Mouse (Mus musculus) stomach, embryonic 16.5 days (tissue): Measurements from ENCODE around the gene Tfcp2l1. TPM values are rescaled to one million over a fixed set of nuclear protein-coding genes. Genes with fewer than 3 reads are reported as not detected.

Experiments
- ATAC-seq: fragments of 200-750 bp; cut with Nextera tagmentation; 2 replicates; pipeline ENCODE4 v1.8.0; 2017; ENCODE audit warnings: moderate number of reproducible peaks, moderate TSS enrichment; ENCODE audit not compliant: insufficient read depth, low FRiP score
- H3K27ac ChIP-seq: fragments of 300-500 bp; sonication (generic); 2 replicates; pipeline ENCODE4 v1.5.1; 2014; ENCODE audit warnings: low read length
- H3K27me3 ChIP-seq: fragments of 300-500 bp; sonication (generic); 2 replicates; pipeline ENCODE4 v1.6.1; 2014; ENCODE audit warnings: low read length, control low read depth, mixed read lengths; ENCODE audit not compliant: control insufficient read depth, insufficient read depth
- H3K36me3 ChIP-seq: fragments of 300-500 bp; sonication (generic); 2 replicates; pipeline ENCODE4 v1.6.1; 2014; ENCODE audit warnings: low read length; ENCODE audit not compliant: control insufficient read depth, insufficient read depth
- H3K4me1 ChIP-seq: fragments of 300-500 bp; sonication (generic); 2 replicates; pipeline ENCODE4 v1.6.1; 2014; ENCODE audit warnings: low read length, control low read depth, mixed read lengths; ENCODE audit not compliant: control insufficient read depth, insufficient read depth
- H3K4me2 ChIP-seq: fragments of 300-500 bp; sonication (generic); 2 replicates; pipeline ENCODE4 v1.6.1; 2014; ENCODE audit warnings: low read depth, low read length, mixed read lengths
- H3K4me3 ChIP-seq: fragments of 300-500 bp; sonication (generic); replicated peaks from 2 replicates; pipeline ENCODE4 v1.5.1; 2014; ENCODE audit warnings: mild to moderate bottlenecking, low read length
- H3K9ac ChIP-seq: fragments of 300-500 bp; sonication (generic); 2 replicates; pipeline ENCODE4 v1.6.1; 2014; ENCODE audit warnings: low read length
- H3K9me3 ChIP-seq: fragments of 300-500 bp; sonication (generic); replicated peaks from 2 replicates; pipeline ENCODE4 v1.6.1; 2016; ENCODE audit warnings: low read length, control low read depth; ENCODE audit not compliant: control insufficient read depth
- WGBS: fragments of 180-500 bp; shearing (Covaris S2); extraction: QIAGEN DNeasy Blood & Tissue Kit; methylation state at CpG from one replicate; pipeline ENCODE4 v1.1.7; 2014; 5-methylcytosine and 5-hydroxymethylcytosine counted together
- polyA plus RNA-seq: library from polyadenylated mRNA; unstranded; fragments of >200 nt; fragmentation: Nextera tagmentation; extraction: Ambion mirVana; gene quantifications from 2 replicates; pipeline ENCODE4 v1.2.1, GENCODE M21; 2015

The Tfcp2l1 gene
- polyA plus RNA-seq = 2.2 and 2.8 TPM in 2 replicates

DNA sequence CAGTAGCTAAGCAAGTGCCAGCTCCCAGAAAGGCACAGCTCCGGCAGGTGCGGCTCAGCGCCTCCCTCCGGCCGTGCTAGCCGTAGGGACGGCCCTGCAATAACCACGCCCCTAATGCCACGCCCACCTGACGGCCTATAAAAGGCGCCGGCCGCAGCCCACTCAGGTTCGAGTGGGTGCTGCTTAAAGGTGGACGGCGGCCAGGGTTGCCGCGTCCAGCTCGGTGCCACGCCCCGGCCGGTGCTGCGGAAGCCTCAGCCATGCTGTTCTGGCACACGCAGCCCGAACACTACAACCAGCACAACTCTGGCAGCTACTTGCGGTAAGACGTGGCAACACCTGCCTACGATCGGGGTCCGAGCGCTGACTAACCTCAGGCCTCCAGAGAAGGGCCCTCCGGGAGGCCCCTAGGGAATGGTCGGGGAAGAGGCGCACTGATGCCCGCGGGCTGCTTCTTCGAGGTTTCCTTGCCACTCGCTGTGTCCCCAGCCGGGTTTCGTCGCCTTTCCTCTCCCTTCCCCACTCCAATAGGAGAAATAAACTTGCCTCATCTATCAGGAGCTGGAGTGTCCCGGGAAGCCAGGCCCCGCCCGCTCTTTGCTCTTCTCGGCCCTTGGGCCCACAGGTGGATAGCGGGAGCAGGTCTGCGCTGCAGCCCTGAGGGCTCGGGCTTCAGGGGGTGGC, at the start of gene Tfcp2l1:
Tfcp2l1 (plus strand) TSS at position 165 of the 684 bp plus-strand sequence.
- H3K27ac ChIP-seq = peak within 1 kb of the TSS; percentile 36
- WGBS = under 1% methylated on average over 48 of the region's 48 CpGs

DNA sequence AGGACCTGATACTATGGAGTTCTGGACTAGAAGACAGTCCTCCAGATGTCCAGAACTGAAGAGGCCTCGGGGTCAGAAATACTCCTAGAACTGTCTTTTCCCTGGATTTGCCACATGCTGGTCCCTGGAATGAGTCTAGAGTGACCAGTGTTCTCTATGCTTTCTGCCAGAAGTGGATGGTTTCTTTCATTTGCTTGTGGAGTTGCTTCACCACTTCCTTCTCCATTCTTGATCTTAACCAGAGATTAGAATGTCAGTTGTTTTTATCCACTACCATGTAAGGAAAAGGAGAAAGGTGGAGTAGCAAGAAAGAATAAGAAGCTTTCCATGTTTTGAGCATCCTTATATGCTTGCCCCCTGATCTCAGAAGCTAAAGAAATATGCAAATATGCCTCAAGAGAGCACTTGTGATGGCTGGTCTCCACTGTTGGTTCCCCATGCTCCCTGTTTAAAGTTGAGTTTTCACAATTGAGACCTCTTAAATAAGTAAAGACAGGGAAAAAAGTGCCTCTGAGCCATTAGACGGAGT, 47.5 kb upstream of the Tfcp2l1 start:
- Histone ChIP-seq H3K4me1 (no peaks in the 10 kb centered on the region), H3K9ac (no peak overlapping the region), H3K27ac (no peak overlapping the region), H3K4me3 (no peak overlapping the region), H3K36me3 (peaks cover 9% of the 10 kb centered on the region), H3K27me3 (no peaks in the 10 kb centered on the region), H3K4me2 (no peak overlapping the region), H3K9me3 (no peaks in the 10 kb centered on the region)
- no peak for ATAC-seq
- 99% methylated on average over 2 of the region's 2 CpGs for WGBS

More for the DNA sequence above, at the start of gene Tfcp2l1:
- Histone ChIP-seq H3K9me3 (no peaks in the 10 kb centered on the region), H3K27me3 (peaks cover 3% of the 10 kb centered on the region; the same call in 1 of the 2 replicates), H3K4me2 (peak within 1 kb of the TSS; percentile 78), H3K4me1 (peaks cover 3% of the 10 kb centered on the region; the same call in 1 of the 2 replicates), H3K9ac (peak within 1 kb of the TSS; percentile 61), H3K36me3 (no peaks in the 10 kb centered on the region), H3K4me3 (peak within 1 kb of the TSS; percentile 59)
- peak; percentile 94 for ATAC-seq

DNA sequence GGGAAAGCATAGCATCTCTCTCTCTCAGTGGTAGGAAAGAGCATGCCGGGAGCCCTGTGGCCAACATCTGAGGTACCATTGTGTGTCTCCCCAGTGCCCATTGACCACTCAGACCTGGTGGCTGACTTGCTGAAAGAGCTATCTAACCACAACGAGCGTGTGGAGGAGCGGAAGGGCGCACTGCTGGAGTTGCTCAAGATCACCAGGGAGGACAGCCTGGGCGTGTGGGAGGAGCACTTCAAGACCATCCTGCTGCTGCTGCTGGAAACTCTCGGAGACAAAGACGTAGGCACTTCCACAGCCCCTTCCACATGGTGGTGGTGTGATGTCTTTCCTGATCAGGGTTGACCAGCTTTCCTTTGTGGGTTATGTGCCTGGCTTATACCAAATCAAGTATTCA, 46.6 kb upstream of the Tfcp2l1 start:
- no peak overlapping the region for H3K27ac ChIP-seq
- no peaks in the 10 kb centered on the region for H3K27me3 ChIP-seq
- no peak overlapping the region for H3K4me2 ChIP-seq
- no peak overlapping the region for H3K9ac ChIP-seq
- H3K9me3 ChIP-seq = no peaks in the 10 kb centered on the region
- H3K4me3 ChIP-seq = no peak overlapping the region
- H3K4me1 ChIP-seq = no peaks in the 10 kb centered on the region
- ATAC-seq = no peak
- WGBS = 91% methylated on average over 8 of the region's 8 CpGs
- peaks cover 7% of the 10 kb centered on the region; the same call in 1 of the 2 replicates for H3K36me3 ChIP-seq

DNA sequence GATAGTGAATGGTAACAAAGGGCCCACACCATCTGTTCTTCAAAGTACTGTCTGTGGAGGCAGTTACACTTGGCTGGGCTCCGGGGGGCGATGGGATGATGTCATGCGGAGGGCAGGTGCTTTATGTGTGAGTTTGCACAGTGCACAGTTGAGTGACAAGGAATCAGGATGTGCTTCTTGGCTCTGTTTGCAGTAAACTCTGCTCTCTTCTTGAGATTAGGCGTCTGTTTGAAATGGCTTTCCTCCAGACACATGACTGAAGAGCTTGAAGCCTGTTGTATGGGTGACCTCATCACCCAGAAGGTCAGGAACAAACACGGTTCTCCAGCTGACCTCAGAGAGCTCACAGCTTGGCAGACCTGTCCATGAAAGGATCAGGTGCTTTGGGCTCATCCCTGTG, 38.0 kb upstream of the Tfcp2l1 start:
- no peak overlapping the region for H3K9ac ChIP-seq
- H3K4me2 ChIP-seq = no peak overlapping the region
- ATAC-seq = no peak
- H3K36me3 ChIP-seq = peaks cover 22% of the 10 kb centered on the region
- no peaks in the 10 kb centered on the region for H3K9me3 ChIP-seq
- H3K27ac ChIP-seq = no peak overlapping the region
- H3K4me1 ChIP-seq = no peaks in the 10 kb centered on the region
- WGBS = 55% methylated on average over 5 of the region's 5 CpGs
- H3K4me3 ChIP-seq = no peak overlapping the region
- H3K27me3 ChIP-seq = no peaks in the 10 kb centered on the region

DNA sequence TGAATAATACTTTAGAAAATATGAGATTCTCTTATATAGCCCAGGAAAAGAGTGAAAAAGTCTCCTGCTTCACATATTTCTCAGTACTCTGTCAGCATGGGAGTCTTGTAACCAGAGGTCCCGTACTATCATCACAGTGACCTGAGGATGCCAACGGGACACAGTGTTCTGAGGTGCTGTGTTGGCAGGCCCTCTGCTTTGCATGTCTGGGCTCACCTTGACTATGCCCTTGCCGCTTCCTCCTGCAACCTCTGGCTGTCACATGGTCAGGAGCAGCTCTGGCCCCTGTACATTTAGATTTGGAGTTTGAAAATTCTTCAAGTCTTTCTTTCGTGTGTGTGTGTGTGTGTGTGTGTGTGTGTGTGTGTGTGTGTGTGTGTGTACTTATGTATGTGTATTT, 34.8 kb upstream of the Tfcp2l1 start:
- WGBS = 92% methylated on average over 4 of the region's 4 CpGs

DNA sequence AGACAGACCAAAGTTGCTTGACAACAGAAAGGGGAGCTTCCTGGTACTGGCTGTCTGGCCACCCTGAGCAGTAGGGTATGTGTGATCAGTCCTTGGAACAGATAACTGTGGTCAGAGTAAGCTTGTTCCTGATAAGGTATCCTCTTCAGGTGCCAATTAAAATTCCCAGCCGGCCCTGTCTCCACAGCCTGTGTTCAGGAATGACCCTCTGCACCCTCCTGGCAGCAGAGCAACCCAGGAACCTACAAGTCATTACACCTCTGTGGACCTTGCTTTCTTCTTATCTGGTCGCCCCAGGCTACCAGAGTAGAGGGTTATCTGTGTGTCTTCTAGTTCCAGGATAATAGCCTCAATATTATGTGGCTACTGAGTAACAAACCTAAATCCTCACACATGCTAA, 32.4 kb upstream of the Tfcp2l1 start:
- no peak for ATAC-seq
- peaks cover 16% of the 10 kb centered on the region for H3K36me3 ChIP-seq

More for the DNA sequence above, 34.8 kb upstream of the Tfcp2l1 start:
- H3K27ac ChIP-seq = no peak overlapping the region
- H3K27me3 ChIP-seq = no peaks in the 10 kb centered on the region
- H3K4me3 ChIP-seq = no peak overlapping the region
- no peak overlapping the region for H3K9ac ChIP-seq
- no peak for ATAC-seq
- H3K4me1 ChIP-seq = no peaks in the 10 kb centered on the region
- no peak overlapping the region for H3K4me2 ChIP-seq
- peaks cover 22% of the 10 kb centered on the region for H3K36me3 ChIP-seq
- H3K9me3 ChIP-seq = no peaks in the 10 kb centered on the region

DNA sequence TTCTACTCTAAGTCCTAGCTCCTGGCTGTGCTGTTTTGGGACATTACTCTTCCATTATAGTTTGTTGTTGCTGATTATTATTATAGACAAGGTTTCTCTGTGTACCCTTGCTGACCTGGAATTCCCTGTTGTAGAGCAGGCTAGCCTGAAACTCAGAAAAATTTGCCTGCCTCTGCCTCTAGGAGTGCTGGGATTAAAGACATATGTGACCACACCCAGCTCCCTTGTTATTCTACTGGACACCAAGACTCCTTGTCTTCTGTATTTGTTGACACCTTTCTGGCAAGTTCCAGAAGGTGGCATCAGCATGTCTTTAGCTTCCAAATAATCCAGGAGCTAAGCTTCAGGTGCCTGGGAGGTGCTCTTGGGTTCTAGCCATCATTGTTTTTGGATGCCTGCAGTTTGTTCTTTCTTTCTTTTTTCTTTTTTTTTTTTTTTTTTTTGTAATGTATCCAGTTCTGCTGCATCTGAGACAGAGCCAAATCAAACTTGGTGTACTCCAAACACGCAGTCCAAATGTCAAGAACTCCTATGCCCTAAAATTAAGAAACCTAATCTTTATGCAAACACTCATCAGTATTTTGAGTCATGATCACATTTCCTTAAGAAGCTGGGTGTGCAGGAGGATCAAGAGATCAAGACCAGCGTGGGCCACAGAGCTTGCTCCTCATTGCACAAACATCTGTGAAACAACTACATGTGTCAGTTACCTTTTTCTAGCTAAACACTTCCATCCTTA, 30.1 kb upstream of the Tfcp2l1 start:
- Histone ChIP-seq H3K9me3 (no peaks in the 10 kb centered on the region), H3K27me3 (no peaks in the 10 kb centered on the region), H3K4me2 (no peak overlapping the region), H3K27ac (peak overlapping the region; percentile 58), H3K4me3 (no peak overlapping the region), H3K9ac (no peak overlapping the region), H3K36me3 (peaks cover 9% of the 10 kb centered on the region; the same call in 1 of the 2 replicates), H3K4me1 (no peaks in the 10 kb centered on the region)
- 54% methylated on average over 2 of the region's 2 CpGs for WGBS
- ATAC-seq = no peak

More for the DNA sequence above, 32.4 kb upstream of the Tfcp2l1 start:
- Histone ChIP-seq H3K4me1 (no peaks in the 10 kb centered on the region), H3K4me3 (no peak overlapping the region), H3K27ac (no peak overlapping the region), H3K4me2 (no peak overlapping the region), H3K9me3 (no peaks in the 10 kb centered on the region), H3K27me3 (no peaks in the 10 kb centered on the region), H3K9ac (no peak overlapping the region)
- 43% methylated on average over 2 of the region's 2 CpGs for WGBS

DNA sequence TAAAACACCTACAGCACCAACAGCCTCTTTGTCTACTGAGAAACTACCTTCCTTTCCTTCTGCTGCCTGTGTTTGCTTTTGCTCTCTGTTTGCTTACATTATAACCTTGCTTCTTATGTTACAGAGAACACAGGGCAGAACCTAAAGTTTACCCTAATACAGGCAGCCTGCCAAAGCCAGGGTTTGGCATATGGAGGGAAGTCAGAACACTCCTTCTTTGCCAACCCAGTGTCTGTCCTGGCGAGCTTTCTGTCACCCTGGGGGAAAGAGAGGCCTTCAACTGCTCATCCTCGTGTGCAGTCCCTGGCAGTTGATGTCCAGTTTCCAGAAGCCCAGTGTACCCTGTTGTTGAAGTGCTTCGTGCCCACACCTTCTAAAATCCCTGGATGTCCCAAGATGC, 29.4 kb upstream of the Tfcp2l1 start:
- Histone ChIP-seq H3K4me2 (no peak overlapping the region), H3K4me1 (no peaks in the 10 kb centered on the region), H3K27ac (peak overlapping the region; percentile 58; the same call in 1 of the 2 replicates), H3K4me3 (no peak overlapping the region), H3K9me3 (no peaks in the 10 kb centered on the region), H3K36me3 (peaks cover 7% of the 10 kb centered on the region; the same call in 1 of the 2 replicates), H3K27me3 (no peaks in the 10 kb centered on the region), H3K9ac (no peak overlapping the region)
- peak; percentile 59; the same call in 1 of the 2 replicates for ATAC-seq
- 62% methylated on average over 3 of the region's 3 CpGs for WGBS
